Mouse (Mus musculus): ENCODE data around the gene Grm8. TPM values are rescaled to one million over a fixed set of nuclear protein-coding genes. Genes with fewer than 3 reads are reported as not detected.

Gene Grm8
- polyA plus RNA-seq (2016; fragmentation: Nextera tagmentation; extraction: Ambion mirVana), result 0.64 and 1.3 TPM in 2 replicates

- H3K27me3 ChIP-seq, result peaks cover 61% of the 10 kb centered on the region
- no peaks in the 10 kb centered on the region for H3K36me3 ChIP-seq
- no peak; the same call in 1 of the 2 replicates for ATAC-seq (ENCODE audit: insufficient number of reproducible peaks, insufficient read depth, low FRiP score, low TSS enrichment, low read depth)
- peak within 1 kb of the TSS; percentile 96 for H3K4me2 ChIP-seq
- H3K27ac ChIP-seq, result no peak within 1 kb of the TSS
- peak within 1 kb of the TSS; percentile 54 for H3K4me3 ChIP-seq (replicated peaks)
- WGBS, result under 1% methylated on average over 42 of the region's 42 CpGs
- H3K4me1 ChIP-seq (replicated peaks), result peaks cover 18% of the 10 kb centered on the region
- peak within 1 kb of the TSS; percentile 45 for H3K9ac ChIP-seq (replicated peaks)
- H3K9me3 ChIP-seq, result no peaks in the 10 kb centered on the region
Measured at GRCm38 (mm10) chr6:28135001-28135401, at the start of gene Grm8. TSS of gene Grm8 (minus strand) at chr6:28135178.

DNA sequence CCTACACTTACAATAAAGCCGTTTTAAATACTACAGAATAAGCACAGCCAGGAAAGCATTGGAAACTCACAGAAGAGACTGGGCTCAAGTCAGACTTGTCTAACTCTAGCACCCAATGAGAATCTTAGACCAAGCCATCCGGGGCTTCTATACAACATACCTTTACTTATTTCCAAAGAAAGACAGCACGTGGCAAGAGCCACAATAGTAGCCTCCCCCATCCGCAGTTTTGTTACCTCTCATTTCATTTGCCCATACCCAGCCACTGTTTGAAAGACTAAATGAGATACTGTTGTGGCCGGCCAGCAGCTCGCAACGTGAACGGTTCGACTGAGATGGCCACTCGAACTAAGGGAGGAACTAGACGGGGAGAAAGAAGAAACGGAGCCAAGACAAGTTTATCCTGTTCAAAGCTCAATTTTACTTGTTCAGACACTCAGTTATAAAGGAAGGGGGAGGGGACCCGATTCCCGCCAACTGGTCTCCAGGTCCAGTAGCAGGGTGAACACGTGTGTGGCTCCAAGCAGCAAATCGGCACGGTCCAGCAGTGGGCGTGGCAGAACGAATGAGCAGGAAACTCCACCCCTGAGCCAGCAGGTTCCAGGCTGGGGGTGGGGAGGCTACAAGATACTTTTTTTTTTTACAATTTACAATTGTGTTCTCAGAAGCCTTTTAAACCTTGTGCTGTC is 35.0 kb upstream of the Grm8 start:
- no peak overlapping the region for H3K9ac ChIP-seq (replicated peaks)
- H3K4me1 ChIP-seq (replicated peaks), result no peaks in the 10 kb centered on the region
- ATAC-seq (ENCODE audit: insufficient number of reproducible peaks, insufficient read depth, low FRiP score, low TSS enrichment, low read depth), result no peak
- H3K36me3 ChIP-seq, result no peaks in the 10 kb centered on the region
- H3K9me3 ChIP-seq, result no peaks in the 10 kb centered on the region
- H3K4me3 ChIP-seq (replicated peaks), result no peak overlapping the region
- H3K27ac ChIP-seq, result no peak overlapping the region
- WGBS, result 75% methylated on average over 19 of the region's 19 CpGs
- H3K27me3 ChIP-seq, result no peaks in the 10 kb centered on the region
- H3K4me2 ChIP-seq, result no peak overlapping the region

DNA sequence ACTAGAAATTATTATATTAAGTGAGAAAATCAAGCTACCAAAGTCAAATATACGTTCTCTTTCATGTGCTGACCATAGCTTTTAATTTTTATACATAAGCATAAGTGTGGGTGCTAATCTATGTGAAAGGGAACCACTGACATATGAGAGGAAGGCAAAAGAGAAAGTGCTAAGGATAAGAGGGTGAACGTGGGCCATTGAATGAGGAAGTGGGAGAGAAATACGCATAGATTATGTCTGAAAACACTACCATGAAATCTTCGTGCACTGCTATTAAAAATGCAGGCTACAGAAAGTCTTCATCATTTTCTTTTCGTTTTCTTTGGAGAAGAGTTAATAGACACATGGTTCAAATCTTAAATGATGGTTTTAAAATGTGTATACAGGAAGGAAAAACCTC is 25.4 kb upstream of the Grm8 start:
- ATAC-seq (ENCODE audit: insufficient number of reproducible peaks, insufficient read depth, low FRiP score, low TSS enrichment, low read depth), result no peak
- 77% methylated on average over 5 of the region's 5 CpGs for WGBS
- no peak overlapping the region for H3K27ac ChIP-seq
- no peak overlapping the region for H3K4me3 ChIP-seq (replicated peaks)
- H3K27me3 ChIP-seq, result no peaks in the 10 kb centered on the region
- no peak overlapping the region for H3K9ac ChIP-seq (replicated peaks)
- H3K4me1 ChIP-seq (replicated peaks), result no peaks in the 10 kb centered on the region
- no peaks in the 10 kb centered on the region for H3K9me3 ChIP-seq
- H3K36me3 ChIP-seq, result no peaks in the 10 kb centered on the region
- no peak overlapping the region for H3K4me2 ChIP-seq

DNA sequence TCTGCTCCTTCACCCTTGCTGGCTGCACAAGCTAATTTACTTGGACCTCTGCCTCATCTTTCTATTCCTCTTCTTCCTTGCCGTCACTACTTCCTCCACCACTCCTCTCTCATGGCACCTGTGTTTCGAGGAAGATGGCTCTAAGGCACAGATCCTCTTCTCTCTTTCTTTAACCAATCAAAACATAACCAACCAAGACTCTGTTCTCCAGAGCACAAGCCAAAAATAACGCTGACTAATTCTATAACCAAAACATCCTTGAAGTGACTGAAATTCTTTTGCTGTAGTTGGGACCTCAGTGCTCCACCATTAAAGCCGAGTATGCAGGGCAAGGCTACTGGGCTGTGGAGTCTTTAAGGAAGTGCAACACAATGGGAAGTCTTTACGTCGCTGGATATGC is 11.5 kb upstream of the Grm8 start:
- Histone ChIP-seq H3K9me3 (no peaks in the 10 kb centered on the region), H3K27ac (no peak overlapping the region), H3K27me3 (no peaks in the 10 kb centered on the region), H3K4me1 (replicated peaks) (no peaks in the 10 kb centered on the region), H3K9ac (replicated peaks) (no peak overlapping the region), H3K4me2 (no peak overlapping the region), H3K4me3 (replicated peaks) (no peak overlapping the region), H3K36me3 (no peaks in the 10 kb centered on the region)
- no peak for ATAC-seq (ENCODE audit: insufficient number of reproducible peaks, insufficient read depth, low FRiP score, low TSS enrichment, low read depth)
- WGBS, result 79% methylated on average over 6 of the region's 6 CpGs

DNA sequence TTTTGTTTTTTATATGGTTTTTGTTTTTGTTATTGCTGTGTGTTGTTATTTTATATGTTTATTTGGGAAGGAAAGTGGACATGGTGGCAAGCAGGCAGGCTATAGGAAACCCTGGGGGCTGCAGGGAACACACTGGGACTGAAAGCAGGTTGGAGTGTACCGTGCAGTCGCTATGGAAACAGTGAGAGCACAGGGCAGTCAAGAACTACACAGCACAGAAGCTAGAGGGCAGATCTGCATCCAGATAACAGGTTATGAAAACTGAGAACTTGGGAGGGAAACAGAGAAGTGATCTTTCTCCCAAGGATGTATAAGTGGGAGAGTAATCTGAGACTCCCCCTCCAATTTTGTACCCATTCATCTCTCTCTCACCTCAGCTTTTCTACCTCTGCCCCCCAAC is 7.4 kb upstream of the Grm8 start:
- no peak overlapping the region for H3K4me3 ChIP-seq (replicated peaks)
- peaks cover 3% of the 10 kb centered on the region; the same call in 1 of the 2 replicates for H3K27me3 ChIP-seq
- no peak overlapping the region for H3K9ac ChIP-seq (replicated peaks)
- H3K27ac ChIP-seq, result no peak overlapping the region
- H3K9me3 ChIP-seq, result no peaks in the 10 kb centered on the region
- H3K4me1 ChIP-seq (replicated peaks), result no peaks in the 10 kb centered on the region
- ATAC-seq (ENCODE audit: insufficient number of reproducible peaks, insufficient read depth, low FRiP score, low TSS enrichment, low read depth), result no peak
- WGBS, result 16% methylated on average over 2 of the region's 2 CpGs
- no peaks in the 10 kb centered on the region for H3K36me3 ChIP-seq
- H3K4me2 ChIP-seq, result no peak overlapping the region

GRCm38 (mm10) chr6:28135411-28136233 is 644 bp upstream of the Grm8 start:
- peaks cover 58% of the 10 kb centered on the region for H3K27me3 ChIP-seq
- ATAC-seq (ENCODE audit: insufficient number of reproducible peaks, insufficient read depth, low FRiP score, low TSS enrichment, low read depth), result peak; percentile 84
- no peak overlapping the region for H3K27ac ChIP-seq
- no peaks in the 10 kb centered on the region for H3K36me3 ChIP-seq
- H3K4me2 ChIP-seq, result peak overlapping the region; percentile 96
- peaks cover 18% of the 10 kb centered on the region for H3K4me1 ChIP-seq (replicated peaks)
- peak overlapping the region; percentile 42 for H3K9ac ChIP-seq (replicated peaks)
- no peaks in the 10 kb centered on the region for H3K9me3 ChIP-seq
- under 1% methylated on average over 37 of the region's 37 CpGs for WGBS
- H3K4me3 ChIP-seq (replicated peaks), result peak overlapping the region; percentile 54

DNA sequence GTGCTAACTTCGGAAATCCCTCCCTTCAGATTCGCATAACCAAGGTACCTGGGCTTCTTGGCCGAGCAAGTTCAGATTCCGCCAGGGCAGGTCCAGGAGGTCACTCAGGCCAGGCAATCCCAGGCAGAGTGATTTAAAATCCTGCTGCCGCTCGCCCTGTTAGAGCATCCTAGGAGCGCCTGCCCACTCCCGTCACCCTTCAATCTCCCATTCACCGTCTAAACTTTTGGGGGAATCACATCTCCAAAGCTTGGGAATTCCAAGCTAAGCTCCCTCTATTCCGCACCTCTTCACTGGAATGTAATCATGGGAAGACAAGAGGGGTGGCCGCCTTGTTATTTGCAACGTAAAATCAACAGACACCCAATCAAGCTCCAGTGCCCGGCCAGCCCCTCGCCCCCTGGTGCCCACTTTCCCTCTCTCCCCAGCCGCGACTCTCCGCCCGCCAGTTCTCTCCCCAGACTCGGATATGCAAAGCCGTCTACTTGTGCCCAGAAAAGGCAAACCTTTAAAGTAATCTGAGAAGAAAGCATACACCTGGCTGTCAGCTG is 652 bp downstream of the Grm8 start:
- Histone ChIP-seq H3K9me3 (no peaks in the 10 kb centered on the region), H3K27ac (no peak overlapping the region), H3K4me2 (peak overlapping the region; percentile 96), H3K4me1 (replicated peaks) (peaks cover 18% of the 10 kb centered on the region), H3K4me3 (replicated peaks) (peak overlapping the region; percentile 54), H3K36me3 (no peaks in the 10 kb centered on the region), H3K9ac (replicated peaks) (peak overlapping the region; percentile 45; the same call in 1 of the 2 replicates), H3K27me3 (peaks cover 61% of the 10 kb centered on the region)
- ATAC-seq (ENCODE audit: insufficient number of reproducible peaks, insufficient read depth, low FRiP score, low TSS enrichment, low read depth), result no peak
- under 1% methylated on average over 20 of the region's 20 CpGs for WGBS

DNA sequence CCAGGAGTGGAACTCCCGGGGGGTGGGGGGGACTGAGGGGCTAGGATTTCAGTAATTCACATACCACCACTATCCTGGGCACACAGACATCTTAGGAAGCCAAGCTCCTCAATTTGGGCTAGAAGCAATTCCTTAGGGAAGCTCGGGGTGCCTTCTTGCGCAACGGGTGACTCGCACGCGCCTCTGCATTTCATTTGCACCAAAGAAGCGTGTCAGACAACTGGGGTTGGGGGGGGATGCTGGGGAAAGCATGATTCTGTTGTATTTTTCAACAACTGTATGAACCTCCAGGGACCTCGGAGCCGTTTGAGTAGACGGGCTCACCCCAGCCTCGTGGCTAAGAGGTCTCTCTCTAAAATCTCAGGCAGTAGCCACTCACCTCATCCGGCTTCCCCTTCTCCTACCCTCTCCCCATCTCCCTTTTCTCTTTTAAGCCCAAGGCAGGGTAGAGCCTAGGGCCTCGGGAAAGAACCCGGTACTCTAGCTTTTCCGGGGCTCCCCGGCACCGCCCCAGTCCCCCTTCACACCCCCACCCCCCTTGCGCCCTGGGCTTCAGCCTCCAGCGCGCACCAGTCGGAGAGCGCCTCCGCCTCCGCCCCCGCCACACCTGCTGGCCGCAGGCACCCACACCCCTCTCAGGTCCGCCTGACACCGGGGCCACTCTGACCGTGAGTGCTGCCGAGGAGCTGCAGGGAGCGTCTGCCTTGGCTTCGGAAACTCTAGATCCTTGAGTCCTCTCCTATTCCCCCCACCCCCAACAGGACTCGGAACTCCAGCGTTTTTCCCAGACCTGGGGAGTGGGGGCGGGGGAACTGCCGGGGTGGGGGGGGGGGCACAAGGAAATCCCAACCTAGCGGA is 1.5 kb downstream of the Grm8 start:
- no peak for ATAC-seq (ENCODE audit: insufficient number of reproducible peaks, insufficient read depth, low FRiP score, low TSS enrichment, low read depth)
- Histone ChIP-seq H3K9me3 (no peaks in the 10 kb centered on the region), H3K4me1 (replicated peaks) (peaks cover 18% of the 10 kb centered on the region), H3K27me3 (peaks cover 61% of the 10 kb centered on the region), H3K27ac (no peak overlapping the region), H3K36me3 (no peaks in the 10 kb centered on the region), H3K4me2 (peak overlapping the region; percentile 96), H3K9ac (replicated peaks) (peak overlapping the region; percentile 35), H3K4me3 (replicated peaks) (peak overlapping the region; percentile 54)
- WGBS, result under 1% methylated on average over 36 of the region's 38 CpGs

- H3K4me3 ChIP-seq (replicated peaks), result no peak overlapping the region
- no peaks in the 10 kb centered on the region for H3K36me3 ChIP-seq
- no peaks in the 10 kb centered on the region for H3K9me3 ChIP-seq
- no peak overlapping the region for H3K27ac ChIP-seq
- no peak for ATAC-seq (ENCODE audit: insufficient number of reproducible peaks, insufficient read depth, low FRiP score, low TSS enrichment, low read depth)
- peaks cover 18% of the 10 kb centered on the region for H3K4me1 ChIP-seq (replicated peaks)
- WGBS, result 19% methylated on average over 4 of the region's 4 CpGs
- peaks cover 56% of the 10 kb centered on the region for H3K27me3 ChIP-seq
- no peak overlapping the region for H3K9ac ChIP-seq (replicated peaks)
- H3K4me2 ChIP-seq, result no peak overlapping the region
Measured at GRCm38 (mm10) chr6:28132056-28132455, 2.9 kb downstream of the Grm8 start.

GRCm38 (mm10) chr6:28128871-28129270 is 6.1 kb downstream of the Grm8 start:
- no peaks in the 10 kb centered on the region for H3K36me3 ChIP-seq
- peaks cover 35% of the 10 kb centered on the region for H3K27me3 ChIP-seq
- H3K4me1 ChIP-seq (replicated peaks), result peaks cover 9% of the 10 kb centered on the region
- no peak overlapping the region for H3K27ac ChIP-seq
- no peak overlapping the region for H3K4me2 ChIP-seq
- H3K9me3 ChIP-seq, result no peaks in the 10 kb centered on the region
- H3K4me3 ChIP-seq (replicated peaks), result no peak overlapping the region
- WGBS, result 95% methylated on average over 4 of the region's 4 CpGs
- no peak for ATAC-seq (ENCODE audit: insufficient number of reproducible peaks, insufficient read depth, low FRiP score, low TSS enrichment, low read depth)
- H3K9ac ChIP-seq (replicated peaks), result no peak overlapping the region
